Mouse (Mus musculus) heart, postnatal 0 days (tissue): ENCODE results near the gene Ripor3. TPM values are rescaled to one million over a fixed set of nuclear protein-coding genes. Genes with fewer than 3 reads are reported as not detected.

ENCODE experiments used
- ATAC-seq: fragments of 200-750 bp; cut with Nextera tagmentation; 2 replicates; pipeline ENCODE4 v1.8.0; 2017; ENCODE audit warnings: low read depth, moderate number of reproducible peaks, moderate library complexity; ENCODE audit not compliant: insufficient read depth
- DNase-seq: peaks from one replicate; pipeline ENCODE4 v3.0.0-alpha.2; 2016; ENCODE audit warnings: low spot score
- H3K27ac ChIP-seq: fragments of 300-500 bp; sonication (generic); 2 replicates; pipeline ENCODE4 v1.5.1; 2014; ENCODE audit warnings: low read depth, mild to moderate bottlenecking
- H3K27me3 ChIP-seq: fragments of 300-500 bp; sonication (generic); 2 replicates; pipeline ENCODE4 v1.6.1; 2014; ENCODE audit warnings: low read length, mixed read lengths; ENCODE audit not compliant: control insufficient read depth, insufficient read depth
- H3K36me3 ChIP-seq: fragments of 300-500 bp; sonication (generic); replicated peaks from 2 replicates; pipeline ENCODE4 v1.6.1; 2014; ENCODE audit warnings: low read length, mixed read lengths; ENCODE audit not compliant: control insufficient read depth, insufficient read depth
- H3K4me1 ChIP-seq: fragments of 300-500 bp; sonication (generic); 2 replicates; pipeline ENCODE4 v1.6.1; 2014; ENCODE audit warnings: antibody characterized with exemption; ENCODE audit not compliant: control insufficient read depth, insufficient read depth
- H3K4me2 ChIP-seq: fragments of 300-500 bp; sonication (generic); 2 replicates; pipeline ENCODE4 v1.6.1; 2014; ENCODE audit warnings: low read depth, mild to moderate bottlenecking, low read length, moderate library complexity
- H3K4me3 ChIP-seq: fragments of 300-500 bp; sonication (generic); 2 replicates; pipeline ENCODE4 v1.5.1; 2014; ENCODE audit warnings: low read depth, low read length
- H3K9ac ChIP-seq: fragments of 300-500 bp; sonication (generic); replicated peaks from 2 replicates; pipeline ENCODE4 v1.6.1; 2014; ENCODE audit warnings: low read depth, low read length, mixed read lengths
- H3K9me3 ChIP-seq: fragments of 300-500 bp; sonication (generic); replicated peaks from 2 replicates; pipeline ENCODE4 v1.6.1; 2016; ENCODE audit warnings: low read length; ENCODE audit not compliant: control insufficient read depth
- CTCF ChIP-seq: IDR thresholded peaks from 2 replicates; pipeline ENCODE4 v1.5.1; 2016; ENCODE audit warnings: antibody characterized with exemption, control low read depth, low read depth
- EP300 ChIP-seq: IDR thresholded peaks from 2 replicates; pipeline ENCODE4 v1.6.1; 2016; ENCODE audit warnings: antibody characterized with exemption, low read depth
- WGBS: fragments of 180-500 bp; shearing (Covaris S2); extraction: QIAGEN DNeasy Blood & Tissue Kit; methylation state at CpG from one replicate; pipeline ENCODE4 v1.1.7; 2014; 5-methylcytosine and 5-hydroxymethylcytosine counted together
- polyA plus RNA-seq: library from polyadenylated mRNA; unstranded; fragments of >200 nt; fragmentation: Nextera tagmentation; extraction: Ambion mirVana; gene quantifications from 2 replicates; pipeline ENCODE4 v1.2.1, GENCODE M21; 2015
- total RNA-seq: library from RNA; depleted of rRNA; stranded (reverse); fragments of >200 nt; gene quantifications from 2 replicates; pipeline ENCODE4 v1.2.3, GENCODE M21; 2014; ENCODE audit warnings: low replicate concordance

Gene Ripor3
- total and polyA plus RNA-seq, 2 experiments from 2014 or later: 0.29 to 1.9 TPM

DNA sequence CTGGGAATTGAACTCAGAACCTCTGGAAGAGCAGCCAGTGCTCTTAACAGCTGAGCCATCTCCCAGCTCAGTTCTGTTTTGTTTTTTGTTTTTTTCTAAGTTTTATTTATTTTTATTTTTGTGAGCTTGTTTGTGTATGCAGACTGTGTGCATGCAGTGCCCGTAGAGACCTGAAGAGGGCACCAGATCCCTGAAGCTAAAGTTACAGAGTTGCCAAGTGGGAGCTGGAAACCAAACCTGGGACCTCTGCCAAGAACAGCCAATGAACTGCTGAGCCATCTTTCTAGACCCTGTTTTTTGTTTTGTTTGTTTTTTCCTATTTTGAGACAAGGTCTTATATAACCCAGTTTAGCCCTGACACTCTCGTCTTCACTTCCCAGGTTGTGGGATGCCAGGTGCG lies 18.0 kb upstream of the Ripor3 start:
- Histone ChIP-seq H3K9me3 (0 out of 2 replicates have a peak, but pooled peaks cover 4% of the 10 kb centered on the region), H3K4me2 (no peak overlapping the region), H3K4me1 (peaks cover 6% of the 10 kb centered on the region; the same call in 1 of the 2 replicates), H3K27ac (no peak overlapping the region), H3K27me3 (no peaks in the 10 kb centered on the region), H3K4me3 (no peak overlapping the region), H3K36me3 (no peaks in the 10 kb centered on the region), H3K9ac (no peak overlapping the region)
- DNase-seq: no peak
- ATAC-seq: no peak
- TF ChIP-seq EP300: no peak
- no peak for TF ChIP-seq CTCF
- WGBS: 91% methylated on average over 3 of the region's 3 CpGs

GRCm38 (mm10) chr2:168026467-168026866 lies 16.0 kb upstream of the Ripor3 start:
- WGBS: 46% methylated on average over 3 of the region's 3 CpGs
- TF ChIP-seq CTCF (no peak), EP300 (no peak)
- Histone ChIP-seq H3K9ac (no peak overlapping the region), H3K4me2 (no peak overlapping the region), H3K4me1 (peaks cover 6% of the 10 kb centered on the region; the same call in 1 of the 2 replicates), H3K36me3 (no peaks in the 10 kb centered on the region), H3K4me3 (no peak overlapping the region), H3K27ac (no peak overlapping the region), H3K9me3 (0 out of 2 replicates have a peak, but pooled peaks cover 4% of the 10 kb centered on the region), H3K27me3 (no peaks in the 10 kb centered on the region)
- ATAC-seq: no peak
- DNase-seq: no peak

DNA sequence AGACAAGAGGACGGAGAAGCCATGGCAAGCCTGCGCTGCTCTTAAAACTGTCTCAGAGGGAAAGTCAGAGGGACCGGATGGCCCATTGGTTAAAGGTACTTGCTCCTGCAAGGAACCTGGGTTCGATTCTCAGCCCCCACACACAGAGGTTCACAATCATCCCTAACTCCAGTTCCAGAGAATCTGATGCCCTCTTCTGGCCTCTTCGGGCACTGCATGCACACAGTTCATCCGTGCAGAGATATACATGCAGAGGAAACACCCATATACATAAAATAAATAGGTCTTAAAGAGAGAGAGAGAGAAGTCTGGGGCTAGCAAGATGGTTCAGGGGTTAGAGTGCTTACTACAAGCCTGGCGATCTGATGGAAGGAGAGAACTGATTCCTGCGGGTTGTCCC lies 15.5 kb upstream of the Ripor3 start:
- Histone ChIP-seq H3K9ac (no peak overlapping the region), H3K9me3 (0 out of 2 replicates have a peak, but pooled peaks cover 4% of the 10 kb centered on the region), H3K4me2 (no peak overlapping the region), H3K36me3 (no peaks in the 10 kb centered on the region), H3K4me3 (no peak overlapping the region), H3K27ac (no peak overlapping the region), H3K27me3 (no peaks in the 10 kb centered on the region), H3K4me1 (peaks cover 6% of the 10 kb centered on the region; the same call in 1 of the 2 replicates)
- 90% methylated on average over 8 of the region's 8 CpGs for WGBS
- ATAC-seq (no peak), DNase-seq (no peak)
- no peak for TF ChIP-seq EP300
- TF ChIP-seq CTCF: 0 out of 2 replicates have a peak, but pooled peaks have one; percentile 12

DNA sequence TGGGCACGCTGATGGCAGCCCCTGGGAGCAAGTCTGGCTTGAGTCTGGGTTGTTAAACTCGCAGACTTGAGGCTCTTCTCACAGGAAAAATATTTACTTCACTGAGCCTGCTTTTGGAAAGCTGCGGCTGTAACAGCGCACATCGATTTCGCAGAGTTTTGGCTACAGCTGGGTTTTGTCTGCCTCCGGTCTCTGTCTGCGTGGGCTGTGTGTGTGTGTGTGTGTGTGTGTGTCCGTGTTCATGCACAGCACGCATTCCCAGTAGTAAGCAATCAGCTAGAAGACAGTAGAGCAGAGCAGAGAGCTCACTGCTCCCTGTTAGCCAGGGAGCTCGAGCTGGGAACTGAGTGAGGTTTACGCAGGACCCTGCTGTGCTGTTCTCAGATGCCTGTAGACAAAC lies 14.8 kb upstream of the Ripor3 start:
- H3K27me3 ChIP-seq: no peaks in the 10 kb centered on the region
- H3K9ac ChIP-seq: no peak overlapping the region
- 64% methylated on average over 12 of the region's 12 CpGs for WGBS
- no peak overlapping the region for H3K4me3 ChIP-seq
- DNase-seq (peak; percentile 41), ATAC-seq (peak; percentile 35)
- no peak for TF ChIP-seq CTCF
- TF ChIP-seq EP300: no peak
- H3K36me3 ChIP-seq: no peaks in the 10 kb centered on the region
- no peak overlapping the region for H3K4me2 ChIP-seq
- no peak overlapping the region for H3K27ac ChIP-seq
- peaks cover 6% of the 10 kb centered on the region; the same call in 1 of the 2 replicates for H3K4me1 ChIP-seq
- H3K9me3 ChIP-seq: 0 out of 2 replicates have a peak, but pooled peaks cover 4% of the 10 kb centered on the region

DNA sequence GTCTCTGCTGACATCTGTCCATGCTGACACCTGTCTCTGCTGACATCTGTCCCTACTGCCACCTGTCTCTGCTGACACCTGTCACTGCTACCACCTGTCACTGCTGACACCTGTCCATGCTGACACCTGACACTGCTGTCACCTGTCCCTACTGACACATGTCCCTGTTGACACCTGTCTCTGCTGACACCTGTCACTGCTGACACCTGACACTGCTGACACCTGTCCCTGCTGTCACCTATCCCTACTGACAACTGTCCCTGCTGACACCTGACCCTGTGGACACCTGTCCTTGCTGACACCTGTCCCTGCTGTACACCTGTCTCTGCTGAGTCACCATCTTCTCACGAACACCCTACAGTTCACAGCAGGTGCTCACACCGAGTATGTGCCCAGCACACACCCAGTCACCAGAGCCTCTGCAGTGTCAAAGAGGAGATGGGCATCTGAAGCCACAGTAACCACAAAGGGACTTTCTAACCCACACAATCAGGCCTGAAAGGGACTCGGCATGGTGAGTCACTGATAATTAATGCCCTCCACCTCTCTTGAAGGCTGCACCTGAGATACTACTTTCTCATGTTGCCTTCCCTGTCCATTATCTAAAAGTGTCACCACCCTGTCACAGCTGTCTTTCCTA lies 13.5 kb upstream of the Ripor3 start:
- ATAC-seq (no peak), DNase-seq (no peak)
- WGBS: 70% methylated on average over 3 of the region's 3 CpGs
- no peak overlapping the region for H3K4me2 ChIP-seq
- H3K27me3 ChIP-seq: no peaks in the 10 kb centered on the region
- 0 out of 2 replicates have a peak, but pooled peaks cover 4% of the 10 kb centered on the region for H3K9me3 ChIP-seq
- H3K36me3 ChIP-seq: no peaks in the 10 kb centered on the region
- TF ChIP-seq CTCF: no peak
- TF ChIP-seq EP300: no peak
- no peak overlapping the region for H3K9ac ChIP-seq
- H3K4me3 ChIP-seq: no peak overlapping the region
- peaks cover 10% of the 10 kb centered on the region for H3K4me1 ChIP-seq
- no peak overlapping the region for H3K27ac ChIP-seq
